Mouse (Mus musculus) kidney, adult 18-20 months (tissue): ENCODE measurements around the gene Kcnj11.

ENCODE experiments used
- DNase-seq: peaks from one replicate; pipeline ENCODE4 v3.0.0; 2021

Kcnj11 gene

DNA sequence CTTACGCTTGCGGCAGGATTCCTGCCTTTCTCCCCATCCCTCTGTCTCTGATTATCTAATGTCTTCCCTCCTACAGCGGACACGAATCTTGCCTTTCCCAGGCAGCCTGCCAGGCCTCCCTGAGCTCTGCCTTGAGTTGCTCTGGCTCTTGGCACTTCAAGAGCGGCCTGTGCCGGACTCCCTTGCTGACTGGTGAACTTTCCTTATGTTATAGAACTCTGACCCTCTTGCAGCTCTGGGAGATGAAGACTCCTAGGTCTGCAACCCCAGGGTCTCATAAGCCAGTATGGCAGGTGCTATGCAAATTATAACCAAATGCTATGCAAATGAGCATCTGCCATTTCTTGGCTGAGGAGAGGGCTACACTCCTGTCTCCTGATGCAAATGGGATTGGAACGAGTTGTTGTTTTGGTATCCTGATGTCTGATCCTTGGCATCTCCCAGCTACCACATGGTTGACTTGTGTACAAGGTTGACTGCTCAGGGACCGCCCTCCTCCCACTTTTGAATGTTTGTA is 2.6 kb upstream of the Kcnj11 start:
- no peak for DNase-seq

GRCm38 (mm10) chr7:46099682-46100081 is 882 bp downstream of the Kcnj11 start:
- DNase-seq, result no peak

- DNase-seq, result no peak
Measured at GRCm38 (mm10) chr7:46098919-46099286, 1.7 kb downstream of the Kcnj11 start.

- DNase-seq, result no peak
Measured at GRCm38 (mm10) chr7:46098221-46098918, 2.2 kb downstream of the Kcnj11 start.

DNA sequence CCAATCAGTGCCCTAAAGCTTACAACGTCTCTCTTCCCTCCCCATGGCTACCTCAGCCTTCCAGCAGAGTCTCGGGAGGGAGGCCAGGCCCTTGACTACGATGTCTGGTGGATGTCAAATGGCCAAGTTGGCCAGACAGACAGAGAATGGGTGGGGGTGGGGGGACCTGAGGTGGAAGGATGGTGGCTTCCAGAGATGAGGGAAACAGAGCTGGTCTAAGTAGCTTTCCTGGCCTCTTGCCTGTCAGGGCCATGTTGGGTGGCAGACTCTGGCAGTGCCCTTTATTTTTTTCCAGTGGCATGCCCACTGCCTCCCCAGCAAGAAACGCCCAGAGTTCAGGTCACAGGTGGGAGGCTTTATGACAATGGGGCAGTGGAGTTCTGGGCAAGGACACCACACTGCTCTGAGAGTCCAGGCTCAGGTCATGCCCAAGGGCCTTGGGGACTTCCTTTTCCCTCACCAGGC is 3.2 kb downstream of the Kcnj11 start:
- DNase-seq, result no peak

DNA sequence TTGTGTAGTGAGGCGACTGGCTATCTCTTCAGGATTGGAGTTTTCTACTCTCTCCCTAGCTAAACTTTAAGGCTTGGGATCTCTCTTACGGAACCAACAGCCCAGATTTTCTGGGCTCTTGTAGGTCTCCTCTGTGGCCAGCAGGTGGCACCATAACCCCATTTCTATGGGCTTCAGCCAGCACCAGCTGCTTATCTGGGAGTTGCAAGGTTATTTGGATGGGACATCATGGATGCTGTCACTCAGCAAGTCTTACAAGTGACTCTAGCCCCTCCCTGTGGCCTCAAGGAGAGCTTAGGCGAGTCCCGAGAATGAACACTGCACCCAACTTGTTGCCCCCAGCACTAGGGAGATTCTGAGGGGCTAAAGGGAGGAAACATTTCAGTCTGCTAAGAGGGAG is 4.4 kb downstream of the Kcnj11 start:
- DNase-seq, result peak; percentile 58

- no peak for DNase-seq
Measured at GRCm38 (mm10) chr7:46092803-46093202, 7.8 kb downstream of the Kcnj11 start.

GRCm38 (mm10) chr7:46088241-46088640 is 12.3 kb downstream of the Kcnj11 start:
- DNase-seq, result no peak

DNA sequence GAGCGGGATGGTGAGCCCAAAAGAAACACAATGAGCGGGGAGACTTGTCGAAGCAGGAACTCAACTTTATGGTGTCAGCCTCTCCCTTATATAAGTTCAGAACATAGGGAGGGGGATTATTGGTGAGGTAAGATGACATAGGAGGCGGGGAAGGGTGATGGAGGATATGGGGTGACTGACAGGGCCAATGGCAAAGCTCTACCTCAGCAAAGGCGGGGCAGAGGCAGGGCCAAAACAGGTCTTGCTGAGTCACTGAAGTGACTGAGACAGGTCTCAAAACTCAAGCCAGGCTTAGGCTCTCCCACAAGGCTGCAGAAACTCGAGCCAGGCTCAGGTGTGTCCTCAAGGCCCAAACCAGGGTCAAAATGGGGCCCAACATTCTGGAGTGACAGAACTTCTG is 14.2 kb downstream of the Kcnj11 start:
- DNase-seq, result no peak

GRCm38 (mm10) chr7:46084839-46085513 is 15.6 kb downstream of the Kcnj11 start:
- peak; percentile 11 for DNase-seq

GRCm38 (mm10) chr7:46084024-46084423 is 16.5 kb downstream of the Kcnj11 start:
- DNase-seq, result no peak

- DNase-seq, result no peak
Measured at GRCm38 (mm10) chr7:46077675-46078074, 22.9 kb downstream of the Kcnj11 start.

- no peak for DNase-seq
Measured at GRCm38 (mm10) chr7:46076844-46077243, 23.7 kb downstream of the Kcnj11 start.

- no peak for DNase-seq
Measured at GRCm38 (mm10) chr7:46068831-46069230, 31.7 kb downstream of the Kcnj11 start.

GRCm38 (mm10) chr7:46063296-46063695 is 37.3 kb downstream of the Kcnj11 start:
- DNase-seq, result no peak

GRCm38 (mm10) chr7:46061614-46062013 is 39.0 kb downstream of the Kcnj11 start:
- DNase-seq, result no peak

GRCm38 (mm10) chr7:46060688-46061087 is 39.9 kb downstream of the Kcnj11 start:
- no peak for DNase-seq

DNA sequence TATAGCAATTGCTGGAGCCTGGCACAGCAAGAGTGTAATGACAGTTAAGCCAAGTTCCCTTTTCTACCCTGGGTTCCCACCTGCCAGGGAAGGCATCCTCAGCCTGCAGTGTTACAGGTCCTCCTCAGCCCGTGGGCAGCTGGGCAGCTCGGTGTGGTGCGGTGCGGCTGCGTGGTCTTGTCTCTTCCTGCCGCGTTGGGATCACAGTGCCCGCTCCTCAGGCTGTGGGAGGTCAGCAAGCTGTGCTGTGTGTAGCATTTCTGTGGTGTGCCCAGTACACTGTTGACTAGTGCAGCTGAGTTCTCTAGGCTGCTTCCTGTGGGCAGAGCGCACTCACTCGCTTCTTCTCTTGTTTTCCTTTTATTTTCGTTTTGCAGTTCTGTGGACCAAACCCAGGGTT is 41.7 kb downstream of the Kcnj11 start:
- no peak for DNase-seq

GRCm38 (mm10) chr7:46053566-46053965 is 47.0 kb downstream of the Kcnj11 start:
- no peak for DNase-seq

GRCm38 (mm10) chr7:46052161-46052821 is 48.3 kb downstream of the Kcnj11 start:
- no peak for DNase-seq

DNA sequence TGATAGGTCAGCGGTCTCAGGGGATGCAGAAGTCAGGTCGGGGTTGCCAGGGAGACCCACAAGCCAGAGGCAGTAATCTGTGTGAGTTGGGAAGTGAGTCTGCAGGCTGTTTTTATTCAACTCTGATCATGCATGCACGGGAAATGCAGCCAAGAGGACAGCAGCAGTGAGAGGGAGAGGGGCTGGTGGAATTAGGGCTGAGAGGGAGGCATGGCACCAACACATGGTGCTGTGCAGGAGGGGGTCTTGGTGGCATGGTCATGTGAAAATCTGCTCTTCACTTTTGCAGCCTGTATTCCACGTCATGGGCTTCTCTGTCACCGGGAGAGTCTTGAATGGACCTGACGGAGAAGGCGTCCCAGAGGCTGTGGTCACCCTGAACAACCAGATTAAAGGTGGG is 50.6 kb downstream of the Kcnj11 start:
- DNase-seq, result no peak

GRCm38 (mm10) chr7:46047873-46048562 is 52.5 kb downstream of the Kcnj11 start:
- DNase-seq, result no peak

DNA sequence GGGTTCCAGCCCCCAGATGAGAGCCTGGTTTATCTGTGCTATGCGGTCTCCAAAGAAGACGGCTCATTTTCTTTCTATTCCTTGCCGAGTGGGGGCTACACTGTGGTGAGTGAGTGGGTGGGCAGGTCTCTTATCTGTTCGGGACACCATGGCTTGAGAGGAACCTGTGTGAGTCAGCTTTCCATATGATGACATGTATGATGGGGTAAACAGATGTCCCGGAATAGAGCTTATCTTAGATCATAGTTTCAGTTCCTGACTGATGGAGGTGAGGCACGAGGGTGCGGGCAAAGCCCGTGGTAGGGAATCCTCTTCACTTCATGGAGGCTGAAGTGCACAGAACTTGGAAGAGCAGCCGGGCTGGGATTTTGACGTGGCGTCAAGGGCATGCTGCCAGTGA is 54.7 kb downstream of the Kcnj11 start:
- no peak for DNase-seq
